Mouse (Mus musculus) left cerebral cortex, postnatal 36 days (tissue): ENCODE measurements around the gene Gpr88. TPM values are rescaled to one million over a fixed set of nuclear protein-coding genes. Genes with fewer than 3 reads are reported as not detected.
"Not testable (repeated sequence)": the region's sequence is repeated elsewhere in the genome, so short reads cannot be mapped to it uniquely, and the experiment has no call there.

Source experiments
- DNase-seq, 2 experiments: peaks; one replicate each; pipeline ENCODE4 v3.0.0; 2021 to 2022; ENCODE audit warnings: low spot score in 2 of 2, mixed read lengths in 1 of 2
- intact Hi-C: fragments of 180-260 bp; cut with DNase I; formaldehyde crosslinking; loops from one replicate; pipeline ENCODE4 v1.15.1; 2025
- total RNA-seq, 2 experiments: library from RNA; stranded (reverse); gene quantifications; 2 replicates each; pipeline ENCODE4 v1.2.3; 2021

Gpr88 gene
- total RNA-seq, 2 experiments from 2014 or later, result 99.4 to 117 TPM

DNA sequence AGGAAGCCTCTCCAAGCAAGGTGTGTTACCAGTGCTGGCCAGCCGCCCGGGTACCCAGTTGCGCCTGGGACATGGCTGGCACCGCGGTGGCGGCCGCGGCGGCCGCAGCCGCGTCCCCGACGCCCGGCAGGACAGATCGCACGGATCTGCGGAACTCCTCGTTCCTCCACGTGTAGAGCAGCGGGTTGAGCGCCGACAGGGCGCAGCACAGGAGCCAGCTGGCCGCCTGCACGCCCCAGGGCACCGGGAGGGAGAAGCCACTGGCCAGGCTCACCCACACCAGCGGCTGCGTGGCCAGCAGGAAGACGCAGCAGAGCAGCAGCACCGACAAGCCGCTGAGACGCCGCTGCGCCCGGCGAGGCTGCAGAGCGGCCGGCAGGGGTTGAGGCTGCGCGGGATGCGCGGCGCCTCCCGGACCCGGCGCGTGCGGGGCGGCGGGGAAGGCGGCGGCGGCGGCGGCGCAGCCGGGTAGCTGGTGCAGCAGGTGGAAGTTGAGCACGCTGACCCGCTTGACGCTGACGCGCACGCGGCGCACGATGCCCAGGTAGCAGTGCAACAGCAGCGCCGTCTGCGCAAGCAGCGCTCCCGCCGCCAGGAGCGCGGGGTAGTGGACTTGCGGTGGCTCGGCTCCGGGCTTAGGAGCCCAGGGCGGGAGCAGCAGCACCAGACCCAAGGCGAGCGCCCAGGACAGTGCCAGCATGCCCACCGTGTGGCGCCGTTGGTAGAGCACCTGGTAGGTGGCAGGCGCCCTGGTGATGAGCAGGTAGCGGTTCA, 1.6 kb downstream of the Gpr88 start:
- intact Hi-C loops, result loop anchor here (5.0 kb wide), 1 partner anchor 209 kb away; no protein-coding TSS in a partner anchor

DNA sequence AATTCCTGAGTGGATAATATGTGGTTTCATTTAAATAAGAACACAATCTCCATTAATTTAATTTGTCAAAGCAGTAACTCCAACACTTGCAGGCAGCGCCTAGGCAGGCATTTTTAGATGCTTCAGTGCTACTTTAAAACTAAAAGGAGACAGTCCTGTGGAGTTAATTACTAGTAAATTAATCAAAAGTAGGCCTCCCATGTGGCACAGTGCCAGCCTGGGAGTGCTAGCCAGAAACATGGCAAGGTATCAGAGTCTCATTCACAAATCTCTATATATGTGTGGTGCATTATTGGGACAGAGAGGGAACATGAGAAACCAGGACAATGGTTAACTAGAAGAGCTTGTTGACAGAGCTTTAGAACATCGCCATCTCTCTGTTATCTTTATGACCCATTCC, 4.3 kb downstream of the Gpr88 start:
- no peak for DNase-seq
- intact Hi-C loops, result no loop called here

More for the DNA sequence above, 1.6 kb downstream of the Gpr88 start:
- DNase-seq, result peak; percentile 65 to 72

DNA sequence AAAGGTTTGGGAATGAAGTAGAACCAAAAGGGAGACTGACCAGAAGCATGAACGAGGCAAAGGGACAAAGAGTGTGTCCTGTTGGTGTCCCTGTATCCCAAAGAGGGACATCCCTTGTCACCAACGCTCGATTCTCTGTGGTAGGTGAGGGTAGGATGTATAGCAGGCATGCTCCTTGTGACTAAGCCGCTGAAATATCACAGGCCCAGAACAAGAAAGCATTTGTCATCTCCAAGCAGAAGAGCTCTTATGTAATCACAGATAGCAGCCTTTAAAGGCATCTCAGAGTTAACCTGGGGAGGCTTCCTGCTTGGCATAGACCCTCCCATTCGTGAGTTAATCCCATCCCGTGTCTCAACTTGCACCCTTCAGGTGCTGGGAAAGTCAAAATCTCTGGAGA, 8.8 kb downstream of the Gpr88 start:
- intact Hi-C loops, result loop anchor here (5.0 kb wide), 1 partner anchor 42 kb away; no protein-coding TSS in a partner anchor
- DNase-seq, result no peak

DNA sequence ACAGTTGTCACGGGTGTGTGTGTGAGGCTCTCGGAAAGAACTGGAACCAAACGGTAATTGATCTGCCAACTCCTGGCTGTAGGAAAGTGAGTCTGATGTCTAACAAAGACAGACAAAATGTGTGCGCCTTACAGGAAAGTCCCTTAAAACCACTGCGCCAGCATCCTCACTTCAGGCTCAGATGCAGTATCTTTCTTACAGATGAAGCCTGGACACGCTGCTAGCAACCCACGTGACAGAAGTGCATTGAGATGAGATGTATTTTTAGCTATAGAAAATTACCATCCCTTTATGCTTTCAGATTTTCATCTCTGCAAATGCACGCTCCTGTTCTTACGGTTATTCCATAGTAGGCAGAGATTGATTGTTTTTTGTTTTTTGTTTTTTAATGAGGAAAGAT, 10.6 kb downstream of the Gpr88 start:
- peak in 1 of 2 experiments; percentile 30 for DNase-seq
- intact Hi-C loops, result loop anchor here (5.0 kb wide), 1 partner anchor 40 kb away; no protein-coding TSS in a partner anchor

GRCm38 (mm10) chr3:116237527-116237926, 15.8 kb downstream of the Gpr88 start:
- intact Hi-C loops, result no loop called here
- DNase-seq, result no peak

DNA sequence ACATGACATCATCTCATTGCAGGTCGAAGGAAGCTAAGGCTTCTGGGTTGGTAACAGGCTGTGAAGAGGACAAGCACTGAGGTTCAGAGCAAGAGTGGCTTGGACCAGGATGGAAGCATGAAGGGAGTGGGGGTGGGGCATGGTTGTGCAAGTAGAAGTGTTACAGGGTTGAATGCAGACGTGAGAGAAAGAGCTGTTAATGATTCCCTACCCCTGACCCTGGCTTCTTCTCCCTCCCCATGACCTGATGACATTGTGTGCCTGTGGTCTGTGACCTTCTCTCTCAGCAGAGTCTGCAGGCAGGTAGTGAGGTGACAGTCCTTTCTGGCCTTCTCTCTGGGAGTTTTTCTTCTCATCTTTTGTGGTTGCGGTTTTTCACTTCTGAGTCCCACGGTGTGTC, 16.4 kb downstream of the Gpr88 start:
- DNase-seq, result no peak
- intact Hi-C loops, result no loop called here

- no peak for DNase-seq
- intact Hi-C loops, result no loop called here
Measured at GRCm38 (mm10) chr3:116233515-116233914, 19.8 kb downstream of the Gpr88 start.

GRCm38 (mm10) chr3:116232763-116233162, 20.5 kb downstream of the Gpr88 start:
- intact Hi-C loops, result no loop called here

GRCm38 (mm10) chr3:116229336-116229735, 24.0 kb downstream of the Gpr88 start:
- no peak for DNase-seq
- intact Hi-C loops, result no loop called here

More at GRCm38 (mm10) chr3:116232763-116233162, 20.5 kb downstream of the Gpr88 start:
- DNase-seq, result no peak

DNA sequence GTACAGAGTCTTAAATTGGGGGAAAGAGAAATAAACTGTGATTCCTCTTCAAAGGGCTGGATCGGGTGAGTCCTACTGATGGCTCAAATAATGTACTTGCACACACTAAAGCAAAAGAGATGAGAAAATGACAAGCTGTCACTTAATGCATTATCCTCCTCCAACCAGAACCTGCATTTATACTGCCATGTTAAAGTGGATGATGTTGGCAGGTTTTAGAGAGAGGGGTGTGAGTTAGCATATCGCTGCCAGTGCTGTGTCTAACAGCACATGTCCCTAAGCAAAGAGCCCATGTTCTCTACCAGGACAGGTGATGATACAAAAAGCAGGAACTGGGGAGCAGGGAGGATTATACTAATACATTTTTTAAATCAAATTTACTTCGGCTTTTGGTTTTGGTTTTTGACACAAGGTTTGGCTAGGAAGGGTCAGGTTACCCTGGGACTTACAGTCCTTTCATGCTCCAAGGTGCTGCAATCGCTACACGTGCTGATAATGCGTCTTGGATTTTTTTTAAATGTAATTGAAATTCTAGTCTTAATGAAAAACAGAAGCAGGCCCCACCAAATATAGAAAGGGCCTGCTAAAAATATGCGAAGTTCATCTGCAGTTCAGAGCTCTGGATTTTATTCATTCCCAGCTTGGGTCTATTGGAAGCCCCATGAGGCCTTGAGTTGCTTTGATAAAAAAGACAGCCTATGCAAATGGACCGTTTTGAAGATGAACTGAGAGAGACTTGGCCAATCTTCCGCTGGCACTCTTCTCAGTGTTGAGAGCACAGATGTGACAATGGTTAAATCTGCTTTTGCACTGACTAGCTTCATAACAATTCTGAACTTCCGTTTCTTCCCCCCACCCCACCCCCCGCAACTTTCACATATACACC, 24.7 kb downstream of the Gpr88 start:
- intact Hi-C loops, result no loop called here
- DNase-seq, result no peak

GRCm38 (mm10) chr3:116227383-116227782, 25.9 kb downstream of the Gpr88 start:
- intact Hi-C loops, result no loop called here
- no peak for DNase-seq

DNA sequence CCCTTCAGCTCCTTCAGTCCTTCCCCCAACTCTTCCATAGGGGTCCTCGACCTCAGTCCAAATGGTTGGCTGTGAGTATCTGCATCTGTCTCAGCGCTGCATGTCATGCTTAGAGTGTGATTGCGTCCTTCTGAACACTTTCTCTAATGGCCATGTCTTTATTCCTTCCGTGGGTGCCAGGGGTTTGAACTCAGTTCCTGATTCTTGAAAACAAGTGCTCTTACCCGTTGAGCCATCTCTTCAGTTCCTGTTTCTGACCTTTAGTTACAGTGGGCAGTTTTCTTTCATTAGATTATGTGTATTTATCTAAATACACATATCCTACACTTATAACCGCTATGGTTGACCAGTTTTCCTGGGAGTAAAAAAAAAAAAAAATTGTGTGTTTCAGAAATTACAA, 26.4 kb downstream of the Gpr88 start:
- intact Hi-C loops, result no loop called here
- no peak for DNase-seq

- no peak for DNase-seq
- intact Hi-C loops, result no loop called here
Measured at GRCm38 (mm10) chr3:116222511-116223243, 30.6 kb downstream of the Gpr88 start.

- intact Hi-C loops, result no loop called here
- no peak for DNase-seq
Measured at GRCm38 (mm10) chr3:116221686-116222010, 31.7 kb downstream of the Gpr88 start.

DNA sequence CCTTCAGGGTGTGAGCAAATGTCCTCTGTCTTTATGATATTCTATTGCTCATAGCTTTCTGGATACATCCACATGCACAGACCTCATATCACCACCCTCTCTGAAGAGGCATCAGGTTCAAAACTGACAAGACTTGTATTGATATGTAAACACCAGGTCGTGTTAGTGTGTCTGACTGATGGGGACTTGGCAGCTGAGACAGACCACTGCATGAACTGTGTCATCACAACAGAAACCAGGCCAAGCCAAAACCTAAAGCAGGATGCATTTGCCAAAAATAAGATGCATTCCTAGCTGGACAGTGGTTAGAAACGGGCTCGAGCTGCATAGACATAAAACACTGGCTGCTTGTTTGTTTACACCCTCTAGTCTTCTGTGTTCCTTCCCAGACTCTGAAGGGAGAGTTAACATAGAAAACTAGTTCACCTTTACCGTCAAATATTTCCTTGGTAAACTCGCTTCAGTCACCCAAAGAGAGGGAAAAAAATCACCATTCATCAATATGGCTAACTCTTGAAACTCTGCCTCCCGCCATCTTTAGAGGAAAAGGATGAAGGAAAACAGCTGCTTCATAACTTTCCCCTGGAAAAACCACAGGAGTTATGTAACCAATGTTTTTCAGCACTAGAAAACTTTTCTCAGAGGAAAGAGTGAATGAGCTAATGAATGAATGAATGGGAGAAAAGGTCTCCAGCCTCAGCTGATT, 32.2 kb downstream of the Gpr88 start:
- intact Hi-C loops, result no loop called here
- DNase-seq, result no peak

- intact Hi-C loops, DNase-seq: not testable (repeated sequence)
Measured at GRCm38 (mm10) chr3:116217398-116217797, 35.9 kb downstream of the Gpr88 start.

DNA sequence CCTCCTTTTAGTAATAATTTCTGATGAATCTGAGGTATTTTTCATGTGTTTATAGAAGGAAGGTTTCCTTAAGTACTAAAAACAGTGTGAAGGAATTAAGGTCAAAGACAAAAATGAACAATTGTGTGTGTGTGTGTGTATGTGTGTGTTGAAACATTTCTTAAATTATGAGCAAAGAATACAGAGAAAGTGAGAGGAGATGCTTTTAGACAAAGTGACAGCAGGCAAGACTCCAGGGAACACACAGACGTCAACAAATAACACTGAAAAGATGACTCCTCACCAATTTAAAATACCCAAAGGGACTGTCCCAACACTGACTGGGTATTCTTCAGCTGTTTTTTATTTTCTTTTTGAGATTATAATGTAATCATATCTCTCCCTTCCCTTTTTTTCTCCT, 37.0 kb downstream of the Gpr88 start:
- intact Hi-C loops, result no loop called here
- no peak for DNase-seq

GRCm38 (mm10) chr3:116211639-116212038, 41.7 kb downstream of the Gpr88 start:
- no peak for DNase-seq
- intact Hi-C loops, result no loop called here

DNA sequence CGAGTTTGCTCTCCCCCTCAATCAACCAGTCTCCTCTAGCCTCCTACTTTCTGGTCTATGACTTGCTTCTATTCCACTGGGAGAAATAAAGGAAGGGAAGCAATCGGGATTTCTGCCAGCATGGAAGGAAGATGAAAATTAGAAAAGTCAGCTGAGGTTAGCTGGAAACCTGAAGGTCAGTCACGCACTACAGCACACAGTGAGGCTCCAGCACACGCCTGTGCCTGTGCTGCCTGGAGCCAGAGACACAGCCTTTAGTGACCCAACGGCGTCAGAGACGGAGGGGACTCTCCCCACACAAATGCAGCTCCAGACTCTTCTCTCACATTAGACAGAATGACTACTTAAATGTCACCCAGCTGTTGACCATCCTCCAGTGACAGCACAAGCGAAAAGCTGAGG, 42.6 kb downstream of the Gpr88 start:
- no peak for DNase-seq
- intact Hi-C loops, result no loop called here
